Mouse (Mus musculus) liver, adult 2 months (tissue): ENCODE data around the gene Skap1.

Experiments
- CTCF ChIP-seq: fragments of 200-500 bp; IDR thresholded peaks from 2 replicates; pipeline ENCODE4 v1.5.1; 2011; ENCODE audit warnings: low read depth, low read length, control low read depth
- POLR2A ChIP-seq: fragments of 200-500 bp; IDR thresholded peaks from 2 replicates; pipeline ENCODE4 v1.6.1; 2011; ENCODE audit warnings: low read length, control low read depth; ENCODE audit not compliant: insufficient read depth; ENCODE audit errors: extremely low read depth

- no peak for TF ChIP-seq CTCF
- no peak for TF ChIP-seq POLR2A
Observed at GRCm38 (mm10) chr11:96464716-96465060, 295 bp downstream of the Skap1 start.
